Comparison of ENCODE assay signal across 11 mouse cellular contexts in the genomic region with DNA sequence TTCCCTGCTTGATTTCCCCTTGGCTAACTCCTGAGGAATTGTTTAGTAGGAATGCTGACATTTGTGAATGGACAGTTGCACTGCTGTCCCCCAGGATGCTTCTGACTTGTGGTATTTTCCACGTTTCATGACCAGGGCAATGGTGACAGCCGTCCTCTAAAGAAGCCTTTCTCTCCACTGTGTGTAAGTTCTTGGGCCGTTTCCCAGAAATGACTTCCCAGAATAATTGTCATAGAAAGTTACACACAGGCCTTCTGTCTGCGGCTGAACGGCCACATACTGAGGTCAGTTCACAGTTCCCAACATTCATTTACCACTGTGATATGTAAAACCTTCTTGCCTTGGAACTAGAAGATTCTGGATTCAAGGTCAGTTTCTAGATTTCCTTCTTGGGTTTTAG. TPM values are rescaled to one million over a fixed set of nuclear protein-coding genes. Genes with fewer than 3 reads are reported as not detected.
A peak's percentile ranks its signal among the peaks of the same experiment; 100 is the strongest.
DNase-seq lines count a peak whose midpoint lies in the region; ATAC-seq and TF ChIP-seq lines count a peak whose summit lies in the region.
"Had no signal": no experiment of that assay in that cellular context is flagged by ENCODE, and none has a peak within 500 bp of the region (broad histone marks: within the 10 kb centered on the region; RNA-seq: fewer than 3 reads in every experiment).

No protein-coding gene starts in this region.

- peak; percentile 35 for DNase-seq in hindbrain, embryonic 14.5 days (ENCODE audit: low spot score)
- DNase-seq in midbrain, postnatal 0 days (ENCODE audit: low spot score): peak; percentile 69
- no peak for DNase-seq in midbrain, embryonic 10.5 days (ENCODE audit: low spot score)
- peak; percentile 61 for DNase-seq in heart, postnatal 4 days
- DNase-seq in urinary bladder, postnatal 36 days (ENCODE audit: low spot score in 2 of 2): no peak
- DNase-seq in spleen, postnatal 14 days (ENCODE audit: low spot score in 2 of 2): no peak
- DNase-seq: embryo, embryonic 11 days; gastrocnemius, postnatal 36 days had no signal

- H3K36me3 ChIP-seq in hindbrain, embryonic 14.5 days (replicated peaks; ENCODE audit: control insufficient read depth, insufficient read depth): no peaks in the 10 kb centered on the region
- H3K36me3 ChIP-seq in hindbrain, embryonic 12.5 days: no peaks in the 10 kb centered on the region
- H3K36me3 ChIP-seq in midbrain, postnatal 0 days (ENCODE audit: insufficient read depth, low read length): no peaks in the 10 kb centered on the region
- H3K36me3 ChIP-seq in midbrain, embryonic 10.5 days: no peaks in the 10 kb centered on the region
- H3K36me3 ChIP-seq: forebrain, embryonic 10.5 days; limb, embryonic 12.5 days had no signal

- H3K4me2 ChIP-seq in hindbrain, embryonic 14.5 days (replicated peaks): no peak overlapping the region
- no peak overlapping the region for H3K4me2 ChIP-seq in hindbrain, embryonic 12.5 days (replicated peaks)
- no peak overlapping the region for H3K4me2 ChIP-seq in midbrain, postnatal 0 days (ENCODE audit: low read depth, low read length, poor library complexity, severe bottlenecking)
- H3K4me2 ChIP-seq: limb, embryonic 12.5 days had no signal

- no peak overlapping the region for H3K4me3 ChIP-seq in hindbrain, embryonic 14.5 days (replicated peaks; ENCODE audit: low read length)
- H3K4me3 ChIP-seq in hindbrain, embryonic 12.5 days: no peak overlapping the region
- no peak overlapping the region for H3K4me3 ChIP-seq in midbrain, postnatal 0 days (ENCODE audit: low read depth, low read length)
- H3K4me3 ChIP-seq in midbrain, embryonic 10.5 days: no peak overlapping the region
- H3K4me3 ChIP-seq: forebrain, embryonic 10.5 days; limb, embryonic 12.5 days had no signal

- no peaks in the 10 kb centered on the region for H3K4me1 ChIP-seq in hindbrain, embryonic 14.5 days (replicated peaks; ENCODE audit: control insufficient read depth, insufficient read depth, low read length)
- H3K4me1 ChIP-seq in hindbrain, embryonic 12.5 days: 0 out of 2 replicates have a peak, but pooled peaks cover 6% of the 10 kb centered on the region
- H3K4me1 ChIP-seq in midbrain, postnatal 0 days (ENCODE audit: insufficient read depth, low read length): no peaks in the 10 kb centered on the region
- peaks cover 13% of the 10 kb centered on the region for H3K4me1 ChIP-seq in midbrain, embryonic 10.5 days

- peak; percentile 43; the same call in 1 of the 2 replicates for ATAC-seq in hindbrain, embryonic 14.5 days (ENCODE audit: low FRiP score)
- no peak for ATAC-seq in hindbrain, embryonic 12.5 days (ENCODE audit: low FRiP score)
- peak; percentile 44; the same call in 1 of the 2 replicates for ATAC-seq in midbrain, postnatal 0 days (ENCODE audit: low FRiP score)

- no peak overlapping the region for H3K9ac ChIP-seq in hindbrain, embryonic 14.5 days
- H3K9ac ChIP-seq in hindbrain, embryonic 12.5 days: no peak overlapping the region
- no peak overlapping the region for H3K9ac ChIP-seq in midbrain, postnatal 0 days (replicated peaks; ENCODE audit: low read length, poor library complexity, severe bottlenecking)
- H3K9ac ChIP-seq: limb, embryonic 12.5 days had no signal

- no peaks in the 10 kb centered on the region for H3K9me3 ChIP-seq in hindbrain, embryonic 14.5 days (ENCODE audit: control insufficient read depth, low read length)
- no peaks in the 10 kb centered on the region for H3K9me3 ChIP-seq in hindbrain, embryonic 12.5 days (replicated peaks)
- no peaks in the 10 kb centered on the region for H3K9me3 ChIP-seq in midbrain, postnatal 0 days (ENCODE audit: low read length)
- H3K9me3 ChIP-seq in midbrain, embryonic 10.5 days (replicated peaks): no peaks in the 10 kb centered on the region
- H3K9me3 ChIP-seq: forebrain, embryonic 10.5 days; limb, embryonic 12.5 days had no signal

- 56% methylated on average over 5 of the region's 5 CpGs for WGBS in hindbrain, embryonic 14.5 days
- WGBS in hindbrain, embryonic 12.5 days: 72% methylated on average over 5 of the region's 5 CpGs
- 59% methylated on average over 5 of the region's 5 CpGs for WGBS in midbrain, postnatal 0 days
- WGBS in midbrain, embryonic 10.5 days: 85% methylated on average over 5 of the region's 5 CpGs

- no peaks in the 10 kb centered on the region for H3K27me3 ChIP-seq in hindbrain, embryonic 14.5 days (ENCODE audit: control insufficient read depth, insufficient read depth, low read length)
- H3K27me3 ChIP-seq in hindbrain, embryonic 12.5 days: no peaks in the 10 kb centered on the region
- no peaks in the 10 kb centered on the region for H3K27me3 ChIP-seq in midbrain, postnatal 0 days (ENCODE audit: insufficient read depth, low read length)
- no peaks in the 10 kb centered on the region for H3K27me3 ChIP-seq in midbrain, embryonic 10.5 days (ENCODE audit: low read depth, poor library complexity, severe bottlenecking)
- H3K27me3 ChIP-seq: limb, embryonic 12.5 days had no signal

- no peak for TF ChIP-seq CTCF in midbrain, postnatal 0 days (IDR thresholded peaks at IDR 0.05)

- no peak overlapping the region; the same call in 1 of the 2 replicates for H3K27ac ChIP-seq in hindbrain, embryonic 14.5 days
- no peak overlapping the region for H3K27ac ChIP-seq in hindbrain, embryonic 12.5 days
- no peak overlapping the region for H3K27ac ChIP-seq in midbrain, postnatal 0 days (ENCODE audit: low read depth, low read length)
- no peak overlapping the region for H3K27ac ChIP-seq in midbrain, embryonic 10.5 days (replicated peaks)
- H3K27ac ChIP-seq: forebrain, embryonic 10.5 days; limb, embryonic 12.5 days had no signal

RNA-seq across cellular contexts. Expression of a gene that starts 28.6 kb away (rescaled TPM):
- polyA plus RNA-seq in hindbrain, embryonic 14.5 days (2014; fragmentation: Nextera tagmentation; extraction: Ambion mirVana): 3.8 and 4.2 TPM in 2 replicates
- 1.5 and 2.0 TPM in 2 replicates for polyA plus RNA-seq in hindbrain, embryonic 12.5 days (2016; fragmentation: Nextera tagmentation; extraction: Ambion mirVana)
- total RNA-seq in midbrain, postnatal 0 days (2014; rRNA removed): 12.3 and 14.9 TPM in 2 replicates
- 3.1 and 3.2 TPM in 2 replicates for polyA plus RNA-seq in midbrain, postnatal 0 days (2015; fragmentation: Nextera tagmentation; extraction: Ambion mirVana)
- polyA plus RNA-seq in midbrain, embryonic 10.5 days (2016; fragmentation: Nextera tagmentation; extraction: Ambion mirVana): 0.37 and 0.52 TPM in 2 replicates
- 1 to 10 TPM; 4.9 to 5.4 TPM for total RNA-seq in heart, postnatal 4 days (2021)

Comparison
In these comparisons a context has a peak if more than half of its experiments do, and no peak if none do; other contexts are left out.
1. DNase-seq: peak in hindbrain, embryonic 14.5 days (single experiment), midbrain, postnatal 0 days (single experiment) and heart, postnatal 4 days (single experiment); none in midbrain, embryonic 10.5 days (single experiment), urinary bladder, postnatal 36 days (0 of 2) and spleen, postnatal 14 days (0 of 2).